Mouse (Mus musculus): ENCODE measurements around the gene Gpd2.

DNA sequence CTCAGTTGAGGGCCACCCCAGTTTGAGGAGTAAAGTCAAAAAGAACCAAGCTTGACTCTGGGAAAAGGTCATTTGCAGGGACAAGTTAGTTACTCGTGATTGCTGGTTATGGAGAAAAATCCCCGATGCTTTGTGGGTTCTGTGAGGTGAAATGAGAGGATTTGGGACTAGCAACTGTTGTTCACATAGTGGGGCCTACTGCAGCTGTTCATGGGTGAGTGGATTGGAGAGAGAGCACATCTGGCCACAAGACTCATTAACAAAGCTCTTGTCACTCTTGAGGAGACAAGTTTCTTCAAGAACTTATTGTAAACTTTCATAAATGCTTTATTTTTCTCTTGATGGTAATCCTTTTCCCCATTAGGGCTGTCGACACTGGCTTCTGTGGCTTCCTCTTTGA is 117.4 kb downstream of the Gpd2 start:
- no peak for TF ChIP-seq MAX (IDR thresholded peaks at IDR 0.05; ENCODE audit: low read depth)
- TF ChIP-seq POLR2A (IDR thresholded peaks at IDR 0.05; ENCODE audit: insufficient read length, low read depth) = no peak
- TF ChIP-seq USF1 (IDR thresholded peaks at IDR 0.05; ENCODE audit: low read depth) = no peak
